Mouse (Mus musculus) liver, embryonic 11.5 days (tissue): ENCODE measurements around the gene Dtx2. TPM values are rescaled to one million over a fixed set of nuclear protein-coding genes. Genes with fewer than 3 reads are reported as not detected.

Source experiments
- ATAC-seq: fragments of 200-750 bp; cut with Nextera tagmentation; replicated peaks from 2 replicates; pipeline ENCODE4 v1.8.0; 2017; ENCODE audit warnings: moderate number of reproducible peaks, mild to moderate bottlenecking, moderate TSS enrichment, moderate library complexity; ENCODE audit not compliant: low FRiP score
- DNase-seq: peaks from one replicate; pipeline ENCODE4 v3.0.0-alpha.2; 2017; ENCODE audit warnings: low spot score
- H3K27ac ChIP-seq: fragments of 300-500 bp; sonication (generic); 2 replicates; pipeline ENCODE4 v1.5.1; 2014; ENCODE audit warnings: mild to moderate bottlenecking, low read depth, low read length, control low read depth
- H3K27me3 ChIP-seq: fragments of 300-500 bp; sonication (generic); replicated peaks from 2 replicates; pipeline ENCODE4 v1.6.1; 2014; ENCODE audit warnings: low read length, mixed read lengths; ENCODE audit not compliant: control insufficient read depth, insufficient read depth
- H3K36me3 ChIP-seq: fragments of 300-500 bp; sonication (generic); 2 replicates; pipeline ENCODE4 v1.6.1; 2014; ENCODE audit warnings: mild to moderate bottlenecking, low read length, moderate library complexity, mixed read lengths; ENCODE audit not compliant: control insufficient read depth, insufficient read depth
- H3K4me1 ChIP-seq: fragments of 300-500 bp; sonication (generic); replicated peaks from 2 replicates; pipeline ENCODE4 v1.6.1; 2014; ENCODE audit warnings: low read length, mixed read lengths; ENCODE audit not compliant: control insufficient read depth, insufficient read depth
- H3K4me2 ChIP-seq: fragments of 300-500 bp; sonication (generic); 2 replicates; pipeline ENCODE4 v1.6.1; 2014; ENCODE audit warnings: mild to moderate bottlenecking, control low read depth, moderate library complexity
- H3K4me3 ChIP-seq: fragments of 300-500 bp; sonication (generic); 2 replicates; pipeline ENCODE4 v1.5.1; 2014; ENCODE audit warnings: low read depth, low read length, control low read depth
- H3K9ac ChIP-seq: fragments of 300-500 bp; sonication (generic); 2 replicates; pipeline ENCODE4 v1.6.1; 2014; ENCODE audit warnings: low read depth, low read length, control low read depth
- H3K9me3 ChIP-seq: fragments of 300-500 bp; sonication (generic); 2 replicates; pipeline ENCODE4 v1.6.1; 2016; ENCODE audit warnings: low read length, inconsistent platforms, mixed read lengths; ENCODE audit not compliant: control insufficient read depth
- WGBS: fragments of 180-500 bp; shearing (Covaris S2); extraction: QIAGEN DNeasy Blood & Tissue Kit; methylation state at CpG from one replicate; pipeline ENCODE4 v1.1.7; 2014; 5-methylcytosine and 5-hydroxymethylcytosine counted together
- polyA plus RNA-seq: library from polyadenylated mRNA; unstranded; fragments of >200 nt; fragmentation: Nextera tagmentation; extraction: Ambion mirVana; gene quantifications from 2 replicates; pipeline ENCODE4 v1.2.1, GENCODE M21; 2014

Dtx2 gene
- polyA plus RNA-seq, 1 experiment from 2014 or later: 20.3 TPM

DNA sequence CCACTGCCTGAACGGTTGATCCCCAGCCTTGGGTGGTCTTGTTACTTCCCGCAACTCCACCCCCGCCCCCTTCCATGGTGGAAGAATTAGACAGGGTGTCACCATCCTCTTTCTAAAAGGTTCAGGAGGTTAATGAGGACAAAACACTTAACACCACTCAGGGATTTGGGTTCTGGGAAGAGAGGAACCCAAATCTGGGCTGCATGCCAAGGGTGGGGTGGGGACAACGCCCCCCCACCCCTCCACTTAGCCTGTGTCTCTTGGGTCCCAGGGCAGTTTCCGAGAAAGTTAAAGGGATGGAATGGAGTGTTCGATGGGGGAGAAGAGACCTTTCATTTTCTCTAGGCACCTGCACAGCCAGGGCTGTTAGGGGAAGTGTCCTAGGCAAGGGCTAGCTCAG is 78.5 kb downstream of the Dtx2 start:
- Histone ChIP-seq H3K4me3 (no peak overlapping the region), H3K4me2 (no peak overlapping the region), H3K27ac (no peak overlapping the region), H3K4me1 (no peaks in the 10 kb centered on the region), H3K36me3 (no peaks in the 10 kb centered on the region), H3K27me3 (peaks cover 5% of the 10 kb centered on the region; the same call in 1 of the 2 replicates), H3K9ac (no peak overlapping the region), H3K9me3 (no peaks in the 10 kb centered on the region)
- 63% methylated on average over 6 of the region's 6 CpGs for WGBS
- ATAC-seq (no peak), DNase-seq (no peak)

GRCm38 (mm10) chr5:136073526-136073925 is 78.9 kb downstream of the Dtx2 start:
- DNase-seq (no peak), ATAC-seq (no peak)
- Histone ChIP-seq H3K4me2 (no peak overlapping the region), H3K9ac (no peak overlapping the region), H3K4me1 (no peaks in the 10 kb centered on the region), H3K27ac (no peak overlapping the region), H3K36me3 (no peaks in the 10 kb centered on the region), H3K4me3 (no peak overlapping the region), H3K27me3 (peaks cover 5% of the 10 kb centered on the region; the same call in 1 of the 2 replicates), H3K9me3 (no peaks in the 10 kb centered on the region)
- WGBS: 58% methylated on average over 11 of the region's 11 CpGs

GRCm38 (mm10) chr5:136075076-136075475 is 80.5 kb downstream of the Dtx2 start:
- Histone ChIP-seq H3K27ac (no peak overlapping the region), H3K4me3 (no peak overlapping the region), H3K9me3 (no peaks in the 10 kb centered on the region), H3K4me2 (no peak overlapping the region), H3K9ac (no peak overlapping the region), H3K4me1 (no peaks in the 10 kb centered on the region), H3K27me3 (peaks cover 5% of the 10 kb centered on the region; the same call in 1 of the 2 replicates), H3K36me3 (no peaks in the 10 kb centered on the region)
- ATAC-seq (no peak), DNase-seq (no peak)
- 47% methylated on average over 5 of the region's 5 CpGs for WGBS

GRCm38 (mm10) chr5:136076284-136076683 is 81.7 kb downstream of the Dtx2 start:
- H3K27ac ChIP-seq: no peak overlapping the region
- H3K4me3 ChIP-seq: no peak overlapping the region
- H3K9ac ChIP-seq: no peak overlapping the region
- no peaks in the 10 kb centered on the region for H3K9me3 ChIP-seq
- 58% methylated on average over 7 of the region's 7 CpGs for WGBS
- H3K27me3 ChIP-seq: peaks cover 3% of the 10 kb centered on the region; the same call in 1 of the 2 replicates
- no peak for DNase-seq
- no peaks in the 10 kb centered on the region for H3K36me3 ChIP-seq
- H3K4me2 ChIP-seq: no peak overlapping the region
- no peaks in the 10 kb centered on the region for H3K4me1 ChIP-seq
- ATAC-seq: no peak

- Histone ChIP-seq H3K9ac (no peak overlapping the region), H3K27me3 (peaks cover 3% of the 10 kb centered on the region; the same call in 1 of the 2 replicates), H3K4me2 (no peak overlapping the region), H3K4me1 (no peaks in the 10 kb centered on the region), H3K4me3 (no peak overlapping the region), H3K36me3 (no peaks in the 10 kb centered on the region), H3K9me3 (no peaks in the 10 kb centered on the region), H3K27ac (no peak overlapping the region)
- WGBS: 77% methylated on average over 9 of the region's 9 CpGs
- ATAC-seq (no peak), DNase-seq (no peak)
Observed at GRCm38 (mm10) chr5:136077001-136077550, 82.5 kb downstream of the Dtx2 start.

GRCm38 (mm10) chr5:136078136-136078535 is 83.5 kb downstream of the Dtx2 start:
- Histone ChIP-seq H3K36me3 (no peaks in the 10 kb centered on the region), H3K4me1 (no peaks in the 10 kb centered on the region), H3K4me2 (no peak overlapping the region), H3K27ac (no peak overlapping the region), H3K4me3 (no peak overlapping the region), H3K27me3 (peaks cover 3% of the 10 kb centered on the region; the same call in 1 of the 2 replicates), H3K9me3 (no peaks in the 10 kb centered on the region), H3K9ac (no peak overlapping the region)
- 82% methylated on average over 5 of the region's 5 CpGs for WGBS
- no peak for ATAC-seq
- DNase-seq: no peak

DNA sequence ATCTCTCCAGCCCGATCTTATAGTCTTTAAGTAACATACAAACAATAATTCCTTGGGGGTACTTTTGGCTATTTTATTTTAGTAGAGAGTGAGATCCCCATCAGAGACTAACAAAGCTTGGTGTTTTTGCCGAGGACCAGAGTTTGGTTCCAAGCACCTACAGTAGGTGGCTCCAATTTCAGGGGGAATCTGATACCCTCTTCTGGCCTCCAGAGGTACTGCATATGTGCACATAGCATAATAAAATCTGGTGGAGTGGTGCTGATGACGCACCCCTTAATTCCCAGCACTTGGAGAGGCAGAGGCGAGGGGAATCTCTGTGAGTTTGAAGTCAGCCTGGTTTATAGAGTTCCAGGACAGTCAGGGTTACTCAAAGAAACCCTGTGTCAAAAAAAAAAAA is 87.7 kb downstream of the Dtx2 start:
- no peak overlapping the region for H3K4me3 ChIP-seq
- no peak overlapping the region for H3K9ac ChIP-seq
- no peak for ATAC-seq
- no peak for DNase-seq
- H3K27me3 ChIP-seq: peaks cover 15% of the 10 kb centered on the region
- H3K4me1 ChIP-seq: peaks cover 7% of the 10 kb centered on the region
- no peaks in the 10 kb centered on the region for H3K36me3 ChIP-seq
- no peak overlapping the region for H3K4me2 ChIP-seq
- no peak overlapping the region for H3K27ac ChIP-seq
- 67% methylated on average over 4 of the region's 4 CpGs for WGBS
- H3K9me3 ChIP-seq: no peaks in the 10 kb centered on the region

Other genes starting within 250 kb of the Dtx2 start
- 0.29 TPM in 1 of 2 replicates, not detected in the other for gene Styxl1, start 216.4 kb upstream of the Dtx2 start, polyA plus RNA-seq
- 625 and 635 TPM in 2 replicates for gene Mdh2, start 216.3 kb upstream of the Dtx2 start, polyA plus RNA-seq
- 0.04 and 0.16 TPM in 2 replicates for gene Srrm3, start 187.9 kb upstream of the Dtx2 start, polyA plus RNA-seq
- 11.8 and 22.1 TPM in 2 replicates for gene Hspb1, start 106.9 kb upstream of the Dtx2 start, polyA plus RNA-seq
- 97.3 and 99.8 TPM in 2 replicates for gene Ywhag, start 60.2 kb upstream of the Dtx2 start, polyA plus RNA-seq
- gene Ssc4d, start 20.3 kb upstream of the Dtx2 start, polyA plus RNA-seq: 3.0 and 3.1 TPM in 2 replicates
- gene Zp3, start 14.7 kb upstream of the Dtx2 start, polyA plus RNA-seq: not detected in 2 replicates
- gene Upk3b, start 43.7 kb downstream of the Dtx2 start, polyA plus RNA-seq: 15.2 and 16.6 TPM in 2 replicates
- 0.78 and 0.97 TPM in 2 replicates for gene Upk3bl, start 59.7 kb downstream of the Dtx2 start, polyA plus RNA-seq
- gene Rasa4, start 89.1 kb downstream of the Dtx2 start, polyA plus RNA-seq: 1.7 TPM in 2 replicates
- gene Polr2j, start 121.8 kb downstream of the Dtx2 start, polyA plus RNA-seq: 253 and 261 TPM in 2 replicates
- 69.0 and 70.3 TPM in 2 replicates for gene Lrwd1, start 141.3 kb downstream of the Dtx2 start, polyA plus RNA-seq
- 20.3 and 24.9 TPM in 2 replicates for gene Alkbh4, start 141.3 kb downstream of the Dtx2 start, polyA plus RNA-seq
- 7.4 and 9.0 TPM in 2 replicates for gene Orai2, start 175.9 kb downstream of the Dtx2 start, polyA plus RNA-seq
- 59.9 and 65.5 TPM in 2 replicates for gene Prkrip1, start 204.2 kb downstream of the Dtx2 start, polyA plus RNA-seq